Comparison of ENCODE assay signal across 15 mouse cellular contexts in the genomic region with DNA sequence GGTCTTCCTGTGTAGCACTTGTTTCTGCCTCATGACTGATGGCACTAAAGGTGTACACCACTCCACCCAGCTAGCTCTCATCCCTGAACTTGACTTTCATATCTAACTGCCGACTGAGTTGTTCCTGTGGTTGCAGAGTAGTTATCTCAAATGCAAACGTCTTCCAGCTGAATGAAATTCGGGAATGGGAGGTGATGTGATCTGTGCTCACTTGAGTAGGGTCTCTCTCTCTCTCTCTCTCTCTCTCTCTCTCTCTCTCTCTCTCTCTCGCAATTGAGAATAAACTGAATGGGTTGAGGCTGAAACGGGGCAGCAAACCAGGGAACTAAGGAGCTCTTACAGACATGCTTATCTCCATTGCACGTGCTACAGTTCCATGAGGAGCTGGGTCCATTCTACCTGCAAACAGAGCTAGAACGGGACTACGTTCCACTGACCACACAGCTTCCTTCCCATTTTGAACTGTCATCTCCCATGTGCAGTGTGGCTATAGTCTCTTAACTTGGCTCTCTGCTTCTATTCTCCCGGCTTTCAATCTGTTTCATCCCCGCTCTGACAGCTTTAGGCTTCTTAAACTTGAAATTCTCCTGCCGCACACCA.
"Had no signal": no experiment of that assay in that cellular context is flagged by ENCODE, and none has a peak within 500 bp of the region (broad histone marks: within the 10 kb centered on the region; RNA-seq: fewer than 3 reads in every experiment).

No protein-coding gene starts in this region.

- H3K36me3 ChIP-seq: neural tube, embryonic 15.5 days; stomach, embryonic 15.5 days had no signal

- H3K27ac ChIP-seq: neural tube, embryonic 15.5 days; stomach, embryonic 15.5 days; stomach, postnatal 0 days had no signal

- H3K4me2 ChIP-seq: neural tube, embryonic 15.5 days; stomach, embryonic 15.5 days had no signal

- DNase-seq: retina, postnatal 1 day; right cerebral cortex, adult 18-20 months; right cerebral cortex, postnatal 14 days; right cerebral cortex, postnatal 25 days; right cerebral cortex, postnatal 4 days; spleen, adult 18-20 months; thymus, adult 18-20 months; thymus, adult 2 months; thymus, postnatal 14 days; thymus, postnatal 25 days; thymus, postnatal 36 days; thymus, postnatal 4 days had no signal

- H3K9me3 ChIP-seq: neural tube, embryonic 15.5 days; stomach, embryonic 15.5 days had no signal

- H3K27me3 ChIP-seq: neural tube, embryonic 15.5 days; stomach, embryonic 15.5 days had no signal

- H3K4me3 ChIP-seq: neural tube, embryonic 15.5 days; stomach, embryonic 15.5 days had no signal

- H3K9ac ChIP-seq: neural tube, embryonic 15.5 days; stomach, embryonic 15.5 days had no signal
